Mouse (Mus musculus) ES-CJ7 (cell line): ENCODE measurements around the gene Sbno1.

Experiments used
- DNase-seq: peaks from one replicate; pipeline ENCODE4 v3.0.0; 2011; ENCODE audit warnings: low read depth, low spot score

The Sbno1 gene

DNA sequence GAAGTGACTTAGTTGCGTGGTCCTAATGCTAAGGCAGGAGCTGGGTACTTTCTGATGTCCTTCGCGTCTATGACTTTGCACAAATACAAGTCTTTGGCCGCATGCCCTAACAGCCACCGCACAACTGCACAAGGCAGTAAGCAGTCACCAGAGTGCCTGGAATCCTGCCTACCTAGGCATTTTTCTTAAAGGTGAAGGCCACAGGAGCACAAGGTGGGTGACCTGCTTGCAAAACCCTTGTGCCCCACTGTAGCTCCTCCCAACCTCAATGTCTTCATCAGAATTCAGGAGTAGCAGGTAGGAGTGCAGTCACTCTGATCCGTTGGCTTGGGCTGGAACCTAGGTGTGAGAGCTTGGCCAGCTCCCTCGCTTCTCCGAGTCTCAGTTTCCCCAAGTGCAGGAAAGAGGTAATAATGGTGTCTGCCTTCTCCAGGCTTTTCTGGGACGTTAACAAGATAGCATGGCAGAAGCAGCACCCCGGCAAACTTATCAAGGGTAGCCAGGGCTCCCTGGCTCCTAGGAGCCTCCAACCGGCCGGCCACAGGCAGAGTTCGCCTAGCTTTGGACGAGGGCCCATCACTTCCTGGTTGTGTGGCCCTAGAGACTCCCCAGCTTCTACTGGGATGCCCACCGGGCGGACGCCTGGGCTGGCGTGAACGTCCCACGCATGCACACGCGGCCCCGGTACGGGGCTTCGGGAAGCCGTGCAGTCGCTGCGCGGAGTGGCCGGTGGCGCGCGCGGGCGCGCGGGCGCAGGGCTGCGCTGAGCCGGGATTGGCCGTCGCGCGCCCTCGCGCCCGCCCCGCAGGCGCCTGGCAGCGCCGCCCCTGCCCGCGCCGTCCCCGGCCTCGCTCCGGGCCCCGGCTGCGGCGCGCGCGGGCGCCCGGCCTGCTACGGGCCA is 19.1 kb upstream of the Sbno1 start:
- peak; percentile 59 for DNase-seq

- DNase-seq, result no peak
These were observed 18.4 kb upstream of the Sbno1 start for GRCm38 (mm10) chr5:124444208-124444607.

GRCm38 (mm10) chr5:124442628-124443027 is 16.8 kb upstream of the Sbno1 start:
- no peak for DNase-seq

GRCm38 (mm10) chr5:124440094-124440701 is 14.4 kb upstream of the Sbno1 start:
- DNase-seq, result peak; percentile 63

GRCm38 (mm10) chr5:124439447-124440093 is 13.8 kb upstream of the Sbno1 start, which contains the start of gene Kmt5a:
Gene Kmt5a (plus strand): TSS chr5:124439930.
- DNase-seq, result peak; percentile 99

GRCm38 (mm10) chr5:124438746-124439145 is 12.9 kb upstream of the Sbno1 start:
- no peak for DNase-seq

- no peak for DNase-seq
These were observed 12.4 kb upstream of the Sbno1 start for GRCm38 (mm10) chr5:124438229-124438628.

DNA sequence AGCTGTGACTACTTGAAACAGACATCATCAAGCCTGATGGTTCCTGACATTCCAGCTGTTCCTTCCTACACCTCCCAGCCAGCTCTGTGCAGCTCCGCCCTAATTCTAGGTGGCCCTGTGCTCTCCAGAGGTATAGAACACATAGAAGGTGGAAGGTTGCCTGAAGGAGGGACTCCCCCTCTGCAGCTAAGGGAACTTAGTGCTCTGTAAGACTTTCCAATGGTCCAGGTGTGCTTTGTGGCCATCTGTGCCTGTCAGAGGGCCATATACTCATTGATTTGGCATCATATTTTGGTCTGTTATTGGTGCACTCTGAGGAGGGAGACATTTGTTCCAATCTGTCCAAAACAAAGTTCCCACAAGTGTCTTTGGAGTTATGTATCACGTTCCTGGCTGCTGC is 7.2 kb upstream of the Sbno1 start:
- DNase-seq, result no peak

DNA sequence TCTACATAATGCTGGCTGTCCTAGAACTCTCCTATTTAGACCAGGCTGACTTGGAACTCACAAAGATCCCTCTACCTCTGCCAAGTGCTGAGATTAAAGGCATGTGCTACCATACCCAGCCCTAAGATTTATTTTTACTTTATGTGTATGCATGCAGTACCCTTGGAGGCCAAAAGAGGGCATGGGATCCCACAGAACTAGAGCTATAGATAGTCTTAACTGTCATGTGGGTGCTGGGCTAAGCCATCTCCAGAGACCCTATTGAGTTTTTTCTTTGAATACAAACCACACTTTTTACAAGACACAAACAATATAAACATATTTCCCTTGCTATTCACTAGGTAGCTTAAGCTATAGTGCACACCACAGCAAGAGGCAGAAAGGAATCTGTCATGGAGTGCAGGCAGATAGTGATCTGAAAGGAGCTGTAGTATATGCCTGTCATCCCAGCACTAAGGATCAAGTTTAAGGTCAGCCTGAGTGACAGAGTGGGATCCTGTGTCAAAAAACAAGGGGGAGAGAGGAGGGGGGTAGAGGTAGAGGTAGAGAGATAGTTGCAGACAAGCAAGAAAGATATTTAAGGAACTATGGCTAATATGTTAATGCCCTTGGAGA is 6.7 kb upstream of the Sbno1 start:
- DNase-seq, result peak; percentile 59

- DNase-seq, result peak; percentile 83
These were observed 772 bp upstream of the Sbno1 start for GRCm38 (mm10) chr5:124426475-124427071.

- peak; percentile 57 for DNase-seq
These were observed 934 bp downstream of the Sbno1 start for GRCm38 (mm10) chr5:124424723-124425411.

GRCm38 (mm10) chr5:124424200-124424722 is 1.5 kb downstream of the Sbno1 start:
- DNase-seq, result no peak

DNA sequence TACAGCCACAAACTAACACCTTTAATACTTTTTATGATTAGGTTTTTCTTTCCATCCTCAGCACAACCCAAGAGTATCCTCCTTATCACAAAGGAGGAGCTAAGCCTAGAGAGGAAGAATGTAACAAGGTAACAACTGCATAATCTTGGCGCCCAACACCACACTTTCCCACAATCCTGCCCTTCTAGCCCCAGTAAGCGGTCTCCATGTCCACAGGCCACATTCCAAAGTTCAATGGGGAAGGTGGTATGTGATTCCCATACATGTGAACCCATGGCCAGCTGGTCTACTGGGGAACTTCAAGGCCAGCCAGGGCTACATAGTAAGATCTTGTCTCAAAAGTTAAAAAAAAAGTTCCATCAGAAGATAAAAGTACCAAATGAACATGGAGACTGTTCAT is 4.0 kb downstream of the Sbno1 start:
- DNase-seq, result no peak

DNA sequence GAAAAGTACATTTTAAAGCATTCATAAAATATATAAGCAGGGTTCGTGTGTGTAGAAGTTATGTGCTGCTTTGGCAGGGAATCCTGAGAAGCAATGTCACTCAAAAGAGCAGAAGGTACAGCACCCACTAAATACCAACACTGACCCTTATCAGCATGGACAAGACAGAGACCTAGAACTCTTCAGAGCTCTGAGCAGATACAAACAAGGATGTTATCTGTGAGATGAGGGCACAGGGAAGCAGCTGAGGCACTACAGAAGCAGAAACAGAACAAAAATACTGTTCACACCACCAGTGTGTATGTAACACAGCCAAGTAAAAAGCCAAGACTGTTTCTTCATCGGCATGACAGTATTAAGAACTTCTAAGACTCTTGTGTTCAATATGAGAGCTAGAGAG is 6.9 kb downstream of the Sbno1 start:
- DNase-seq, result no peak

- no peak for DNase-seq
These were observed 13.6 kb downstream of the Sbno1 start for GRCm38 (mm10) chr5:124412163-124412562.

GRCm38 (mm10) chr5:124410808-124411207 is 15.0 kb downstream of the Sbno1 start:
- DNase-seq, result peak; percentile 53

GRCm38 (mm10) chr5:124393726-124394125 is 32.1 kb downstream of the Sbno1 start:
- no peak for DNase-seq

DNA sequence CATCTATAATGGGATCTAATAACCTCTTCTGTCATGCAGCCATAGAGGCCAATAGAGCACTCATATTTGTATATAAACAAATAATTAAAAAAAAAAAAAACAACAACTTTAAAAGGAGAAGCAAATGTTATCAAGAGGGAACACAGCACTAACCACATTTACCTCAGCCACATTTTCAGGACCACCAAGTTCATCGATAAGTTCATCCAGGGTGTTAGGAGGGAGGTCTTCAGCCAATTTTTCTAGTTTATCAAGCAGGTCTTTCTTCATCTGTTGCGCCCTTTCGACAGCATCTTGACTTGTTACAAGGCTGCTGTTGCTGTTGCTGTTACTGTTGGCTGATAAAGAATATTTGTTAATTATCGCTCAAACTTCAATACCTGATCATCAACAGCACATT is 33.4 kb downstream of the Sbno1 start:
- DNase-seq, result no peak

DNA sequence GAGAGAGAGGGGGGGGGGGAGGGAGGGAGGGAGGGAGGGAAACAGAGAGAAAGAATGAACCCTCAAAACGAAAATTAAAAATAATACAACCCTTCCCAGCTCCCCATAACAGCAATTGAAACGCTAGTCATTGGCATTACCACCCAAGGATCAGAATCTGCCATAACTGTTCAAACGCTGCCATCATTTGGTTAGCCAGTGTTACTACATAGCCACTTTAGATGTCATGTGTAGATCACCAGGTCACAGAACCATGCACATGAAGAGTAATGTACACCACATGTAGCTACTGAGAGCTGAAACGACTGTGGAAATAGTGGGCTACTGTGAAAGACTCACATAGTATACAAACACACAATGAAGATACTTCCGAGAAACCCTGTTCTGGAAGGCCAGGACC is 37.9 kb downstream of the Sbno1 start:
- no peak for DNase-seq

GRCm38 (mm10) chr5:124380121-124380520 is 45.7 kb downstream of the Sbno1 start:
- DNase-seq, result no peak

DNA sequence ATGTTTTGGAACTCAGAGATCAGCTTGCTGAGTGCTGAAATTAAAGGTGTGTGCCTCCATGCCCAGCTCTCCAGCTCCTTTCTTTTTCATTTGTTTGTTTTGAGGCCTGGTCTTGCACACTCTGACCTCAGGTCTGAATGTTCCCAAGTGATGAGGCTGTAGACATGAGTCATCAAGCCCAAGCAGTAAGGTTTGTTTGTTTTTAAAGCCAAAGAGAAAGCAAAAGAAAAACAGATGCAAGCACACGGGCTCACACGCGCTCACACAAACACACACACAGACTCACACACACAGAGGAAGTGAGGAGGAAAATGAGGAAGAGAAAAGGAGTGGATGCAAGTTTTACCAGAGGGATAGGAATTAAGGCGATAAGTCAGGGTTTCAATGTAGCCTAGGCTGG is 48.7 kb downstream of the Sbno1 start:
- no peak for DNase-seq
